Mouse (Mus musculus) 3T3-L1 (cell line): Measurements from ENCODE around the gene Slc25a21.
"Not testable (repeated sequence)": the region's sequence is repeated elsewhere in the genome, so short reads cannot be mapped to it uniquely, and the experiment has no call there.

ENCODE experiments used
- DNase-seq: peaks from one replicate; pipeline ENCODE4 v3.0.0-alpha.2; 2015; ENCODE audit warnings: low read depth, low spot score

The Slc25a21 gene

GRCm38 (mm10) chr12:57197363-57198026 lies at the start of gene Slc25a21:
Gene Slc25a21 (minus strand): TSS chr12:57197472.
- no peak for DNase-seq

GRCm38 (mm10) chr12:57243671-57244495 lies 46.6 kb upstream of the Slc25a21 start:
- no peak for DNase-seq

- DNase-seq: no peak
These were observed 36.1 kb upstream of the Slc25a21 start for GRCm38 (mm10) chr12:57233386-57233785.

GRCm38 (mm10) chr12:57231085-57231875 lies 34.0 kb upstream of the Slc25a21 start:
- DNase-seq: peak; percentile 59

GRCm38 (mm10) chr12:57230192-57230706 lies 33.0 kb upstream of the Slc25a21 start, which contains the start of the genes Prps1l3 and Mipol1:
Gene Prps1l3 (plus strand): TSS chr12:57230412.
Gene Mipol1 (plus strand): TSS chr12:57230427.
- peak; percentile 91 for DNase-seq

GRCm38 (mm10) chr12:57229703-57230102 lies 32.4 kb upstream of the Slc25a21 start:
- DNase-seq: no peak

- no peak for DNase-seq
These were observed 30.5 kb upstream of the Slc25a21 start for GRCm38 (mm10) chr12:57227776-57228175.

GRCm38 (mm10) chr12:57226411-57226810 lies 29.1 kb upstream of the Slc25a21 start:
- no peak for DNase-seq

GRCm38 (mm10) chr12:57212463-57212862 lies 15.2 kb upstream of the Slc25a21 start:
- DNase-seq: not testable (repeated sequence)

- DNase-seq: no peak
These were observed 14.4 kb upstream of the Slc25a21 start for GRCm38 (mm10) chr12:57211353-57212311.

GRCm38 (mm10) chr12:57204276-57204851 lies 7.1 kb upstream of the Slc25a21 start:
- DNase-seq: no peak

GRCm38 (mm10) chr12:57201901-57202300 lies 4.6 kb upstream of the Slc25a21 start:
- DNase-seq: peak; percentile 34

- DNase-seq: no peak
These were observed 2.2 kb upstream of the Slc25a21 start for GRCm38 (mm10) chr12:57199427-57199826.

- no peak for DNase-seq
These were observed 997 bp upstream of the Slc25a21 start for GRCm38 (mm10) chr12:57198269-57198668.

GRCm38 (mm10) chr12:57196608-57197362 lies 487 bp downstream of the Slc25a21 start:
- no peak for DNase-seq

- no peak for DNase-seq
These were observed 1.0 kb downstream of the Slc25a21 start for GRCm38 (mm10) chr12:57196286-57196607.

GRCm38 (mm10) chr12:57194609-57195008 lies 2.7 kb downstream of the Slc25a21 start:
- peak; percentile 51 for DNase-seq

- DNase-seq: no peak
These were observed 10.2 kb downstream of the Slc25a21 start for GRCm38 (mm10) chr12:57187032-57187431.

- no peak for DNase-seq
These were observed 11.1 kb downstream of the Slc25a21 start for GRCm38 (mm10) chr12:57186126-57186525.

- DNase-seq: peak; percentile 56
These were observed 11.8 kb downstream of the Slc25a21 start for GRCm38 (mm10) chr12:57185475-57185874.
